Mouse (Mus musculus): ENCODE data around the gene Zfp85. TPM values are rescaled to one million over a fixed set of nuclear protein-coding genes. Genes with fewer than 3 reads are reported as not detected.
"Not testable (repeated sequence)": the region's sequence is repeated elsewhere in the genome, so short reads cannot be mapped to it uniquely, and the experiment has no call there.

Gene Zfp85
- polyA plus RNA-seq (2012; rRNA removed): 0.83 and 0.96 TPM in 2 replicates

- H3K4me1 ChIP-seq (replicated peaks; ENCODE audit: control insufficient read depth, insufficient read depth, low read length): no peaks in the 10 kb centered on the region
- WGBS: 7% methylated on average over 24 of the region's 24 CpGs
- TF ChIP-seq CTCF (IDR thresholded peaks at IDR 0.05; ENCODE audit: borderline replicate concordance, control insufficient read depth, extremely low read depth, insufficient read depth, low read length, poor library complexity): no peak
- no peak for TF ChIP-seq POLR2A (IDR thresholded peaks at IDR 0.05; ENCODE audit: control insufficient read depth, extremely low read depth, insufficient read depth, low read length, poor library complexity)
Observed at GRCm38 (mm10) chr13:67754333-67755306, at the start of gene Zfp85. Zfp85 (minus strand) TSS chr13:67755228.

DNA sequence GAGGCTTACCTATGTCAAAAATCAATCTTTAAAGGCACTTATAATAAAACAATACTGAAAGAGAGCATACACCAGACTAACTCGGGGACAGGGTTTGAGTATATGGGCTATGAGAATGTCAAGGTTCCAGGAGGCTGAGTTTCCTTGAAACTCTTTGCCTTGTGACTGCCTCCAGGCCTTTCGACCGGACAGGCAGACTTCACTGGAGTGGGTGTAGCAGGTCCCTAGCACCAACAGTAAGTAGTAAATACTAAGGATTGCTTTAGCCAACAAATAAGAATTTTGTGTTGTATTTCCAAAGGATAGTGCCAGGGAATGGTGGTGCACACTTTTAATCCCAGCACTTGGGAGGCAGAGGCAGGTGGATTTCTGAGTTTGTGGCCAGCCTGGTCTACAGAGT is 44.1 kb upstream of the Zfp85 start:
- not testable (repeated sequence) for DNase-seq; H3K36me3 ChIP-seq (ENCODE audit: control insufficient read depth, insufficient read depth, low read length); H3K4me3 ChIP-seq (ENCODE audit: control insufficient read depth, insufficient read depth, low read length); H3K27me3 ChIP-seq (ENCODE audit: control insufficient read depth, insufficient read depth, low read length); H3K27ac ChIP-seq (ENCODE audit: control insufficient read depth, insufficient read depth, low read length); H3K4me1 ChIP-seq (replicated peaks; ENCODE audit: control insufficient read depth, insufficient read depth, low read length)
- 96% methylated on average over 3 of the region's 3 CpGs for WGBS

More at GRCm38 (mm10) chr13:67754333-67755306, at the start of gene Zfp85:
- Histone ChIP-seq H3K27ac (ENCODE audit: control insufficient read depth, insufficient read depth, low read length) (peak within 1 kb of the TSS; percentile 28; the same call in 1 of the 2 replicates), H3K36me3 (ENCODE audit: control insufficient read depth, insufficient read depth, low read length) (no peaks in the 10 kb centered on the region; the same call in 1 of the 2 replicates), H3K27me3 (ENCODE audit: control insufficient read depth, insufficient read depth, low read length) (no peaks in the 10 kb centered on the region), H3K4me3 (ENCODE audit: control insufficient read depth, insufficient read depth, low read length) (peak within 1 kb of the TSS; percentile 96)
- DNase-seq: peak; percentile 62

- Histone ChIP-seq H3K27ac (ENCODE audit: control insufficient read depth, insufficient read depth, low read length) (no peak overlapping the region), H3K4me3 (ENCODE audit: control insufficient read depth, insufficient read depth, low read length) (no peak overlapping the region), H3K27me3 (ENCODE audit: control insufficient read depth, insufficient read depth, low read length) (no peaks in the 10 kb centered on the region), H3K36me3 (ENCODE audit: control insufficient read depth, insufficient read depth, low read length) (no peaks in the 10 kb centered on the region), H3K4me1 (replicated peaks; ENCODE audit: control insufficient read depth, insufficient read depth, low read length) (no peaks in the 10 kb centered on the region)
- no peak for DNase-seq
- 94% methylated on average over 3 of the region's 3 CpGs for WGBS
- TF ChIP-seq CTCF (IDR thresholded peaks at IDR 0.05; ENCODE audit: borderline replicate concordance, control insufficient read depth, extremely low read depth, insufficient read depth, low read length, poor library complexity): no peak
- no peak for TF ChIP-seq POLR2A (IDR thresholded peaks at IDR 0.05; ENCODE audit: control insufficient read depth, extremely low read depth, insufficient read depth, low read length, poor library complexity)
Observed at GRCm38 (mm10) chr13:67798618-67799017, 43.6 kb upstream of the Zfp85 start.

DNA sequence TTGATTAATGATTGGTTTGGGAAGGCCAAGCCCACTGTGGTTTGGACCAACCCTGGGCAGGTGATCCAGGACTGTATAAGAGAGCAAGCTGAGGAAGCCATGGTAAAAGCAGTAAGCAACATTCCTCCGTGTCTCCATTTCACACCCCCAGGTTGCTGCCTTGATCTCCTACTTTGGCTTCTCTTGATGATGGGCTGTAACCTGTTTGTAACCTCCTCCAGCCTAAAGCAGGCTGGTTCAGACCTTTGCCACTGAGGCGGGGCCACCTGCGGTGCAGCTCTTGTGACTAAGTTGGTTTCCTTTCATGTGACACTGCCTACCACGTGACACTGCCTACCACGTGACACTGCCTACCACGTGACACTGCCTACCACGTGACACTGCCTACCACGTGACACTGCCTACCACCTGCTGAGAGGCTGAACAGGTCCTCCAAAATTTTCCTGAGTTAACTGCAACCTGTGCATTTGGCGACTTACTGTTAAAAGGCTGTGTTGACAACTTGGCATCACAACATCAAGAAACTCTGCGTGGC is 37.0 kb upstream of the Zfp85 start:
- 94% methylated on average over 10 of the region's 10 CpGs for WGBS
- H3K27me3 ChIP-seq (ENCODE audit: control insufficient read depth, insufficient read depth, low read length): no peaks in the 10 kb centered on the region
- no peak for TF ChIP-seq POLR2A (IDR thresholded peaks at IDR 0.05; ENCODE audit: control insufficient read depth, extremely low read depth, insufficient read depth, low read length, poor library complexity)

DNA sequence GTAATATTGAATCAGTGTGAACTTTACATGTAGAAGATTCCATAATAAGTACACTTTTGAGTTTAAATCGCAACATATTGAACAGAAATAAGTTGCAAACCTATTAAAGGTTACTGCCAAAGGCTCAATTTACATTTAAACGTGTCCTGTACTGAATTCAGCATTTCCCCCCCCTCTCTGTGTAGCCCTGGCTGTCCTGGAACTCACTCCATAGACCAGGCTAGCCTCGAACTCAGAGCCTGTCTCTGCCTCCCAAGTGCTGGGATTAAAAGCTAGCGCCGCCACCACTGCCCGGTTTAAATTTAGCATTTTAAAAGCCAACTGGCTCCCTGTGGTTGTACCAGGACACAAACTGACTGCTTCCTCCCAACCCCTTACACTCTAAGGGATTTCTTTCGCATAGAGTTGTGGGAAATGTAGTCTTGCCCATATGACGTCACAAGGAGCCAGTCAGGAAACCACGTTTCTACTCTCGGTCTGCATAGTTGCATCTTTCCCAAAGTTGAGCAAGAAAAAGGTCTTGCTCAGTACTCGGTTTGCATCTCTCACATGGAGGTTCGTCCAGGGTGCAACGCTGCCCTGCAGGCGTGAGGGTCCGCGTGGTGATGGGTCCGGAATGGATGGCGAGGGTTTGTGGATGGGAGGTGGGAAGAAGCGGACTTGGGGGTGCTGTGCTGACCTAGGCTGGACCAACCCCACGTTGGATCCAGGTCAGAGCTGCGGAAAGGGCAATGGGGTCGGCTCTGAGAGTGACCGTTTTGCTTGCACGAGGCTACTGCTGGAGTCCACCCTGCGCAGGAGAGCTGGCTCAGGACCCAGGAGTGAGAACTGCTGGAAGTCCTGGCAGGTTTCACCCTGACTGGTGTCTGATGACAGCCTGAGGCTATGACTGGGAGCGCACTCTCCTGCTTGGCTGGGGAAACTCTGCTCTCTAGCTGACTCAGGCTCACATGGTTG is 24.5 kb upstream of the Zfp85 start, which contains the start of gene Zfp493:
Gene Zfp493 (plus strand): TSS at position 429 of the 957 bp plus-strand sequence.
- H3K27me3 ChIP-seq (ENCODE audit: control insufficient read depth, insufficient read depth, low read length): no peaks in the 10 kb centered on the region

More for the DNA sequence above, 37.0 kb upstream of the Zfp85 start:
- no peak overlapping the region for H3K27ac ChIP-seq (ENCODE audit: control insufficient read depth, insufficient read depth, low read length)
- H3K4me3 ChIP-seq (ENCODE audit: control insufficient read depth, insufficient read depth, low read length): no peak overlapping the region
- no peak for DNase-seq
- H3K36me3 ChIP-seq (ENCODE audit: control insufficient read depth, insufficient read depth, low read length): no peaks in the 10 kb centered on the region
- H3K4me1 ChIP-seq (replicated peaks; ENCODE audit: control insufficient read depth, insufficient read depth, low read length): no peaks in the 10 kb centered on the region

More for the DNA sequence above, 24.5 kb upstream of the Zfp85 start, which contains the start of gene Zfp493:
- peak; percentile 69 for DNase-seq
- WGBS: 9% methylated on average over 26 of the region's 26 CpGs
- Histone ChIP-seq H3K36me3 (ENCODE audit: control insufficient read depth, insufficient read depth, low read length) (no peaks in the 10 kb centered on the region), H3K4me1 (replicated peaks; ENCODE audit: control insufficient read depth, insufficient read depth, low read length) (peaks cover 3% of the 10 kb centered on the region; the same call in 1 of the 2 replicates), H3K4me3 (ENCODE audit: control insufficient read depth, insufficient read depth, low read length) (peak within 1 kb of the TSS; percentile 76), H3K27ac (ENCODE audit: control insufficient read depth, insufficient read depth, low read length) (no peak within 1 kb of the TSS)
- TF ChIP-seq POLR2A (IDR thresholded peaks at IDR 0.05; ENCODE audit: control insufficient read depth, extremely low read depth, insufficient read depth, low read length, poor library complexity) (no peak), CTCF (IDR thresholded peaks at IDR 0.05; ENCODE audit: borderline replicate concordance, control insufficient read depth, extremely low read depth, insufficient read depth, low read length, poor library complexity) (no peak)
